Mouse (Mus musculus) forebrain, embryonic 14.5 days (tissue): Measurements from ENCODE around the gene Fgd4. TPM values are rescaled to one million over a fixed set of nuclear protein-coding genes. Genes with fewer than 3 reads are reported as not detected.
"Not testable (repeated sequence)": the region's sequence is repeated elsewhere in the genome, so short reads cannot be mapped to it uniquely, and the experiment has no call there.

Experiments
- ATAC-seq: fragments of 200-750 bp; cut with Nextera tagmentation; 2 replicates; pipeline ENCODE4 v1.8.0; 2017; ENCODE audit warnings: mild to moderate bottlenecking, moderate library complexity
- DNase-seq: peaks from one replicate; pipeline ENCODE4 v3.0.0-alpha.2; 2015; ENCODE audit warnings: low spot score
- H3K27ac ChIP-seq: fragments of 300-500 bp; sonication (generic); 2 replicates; pipeline ENCODE4 v1.5.1; 2014; ENCODE audit warnings: low read depth, mild to moderate bottlenecking, control low read depth, low read length, moderate library complexity
- H3K27me3 ChIP-seq: fragments of 300-500 bp; sonication (generic); replicated peaks from 2 replicates; pipeline ENCODE4 v1.6.1; 2014; ENCODE audit warnings: low read length, control low read depth, mixed read lengths; ENCODE audit not compliant: control insufficient read depth, insufficient read depth
- H3K36me3 ChIP-seq: fragments of 300-500 bp; sonication (generic); 2 replicates; pipeline ENCODE4 v1.6.1; 2014; ENCODE audit warnings: low read length, control low read depth; ENCODE audit not compliant: control insufficient read depth, insufficient read depth
- H3K4me1 ChIP-seq: fragments of 300-500 bp; sonication (generic); 2 replicates; pipeline ENCODE4 v1.6.1; 2014; ENCODE audit warnings: antibody characterized with exemption, low read length, control low read depth; ENCODE audit not compliant: control insufficient read depth, insufficient read depth
- H3K4me2 ChIP-seq: fragments of 300-500 bp; sonication (generic); 2 replicates; pipeline ENCODE4 v1.6.1; 2014; ENCODE audit warnings: mild to moderate bottlenecking, control low read depth, low read length
- H3K4me3 ChIP-seq: fragments of 300-500 bp; sonication (generic); 2 replicates; pipeline ENCODE4 v1.5.1; 2014; ENCODE audit warnings: low read depth, low read length, control low read depth
- H3K9ac ChIP-seq: fragments of 300-500 bp; sonication (generic); 2 replicates; pipeline ENCODE4 v1.6.1; 2014; ENCODE audit warnings: mild to moderate bottlenecking, low read length, control low read depth, moderate library complexity
- H3K9me3 ChIP-seq: fragments of 300-500 bp; sonication (generic); replicated peaks from 2 replicates; pipeline ENCODE4 v1.6.1; 2016; ENCODE audit warnings: low read length, control low read depth, mixed read lengths; ENCODE audit not compliant: control insufficient read depth
- WGBS: fragments of 180-500 bp; shearing (Covaris S2); extraction: QIAGEN DNeasy Blood & Tissue Kit; methylation state at CpG from one replicate; pipeline ENCODE4 v1.1.7; 2014; 5-methylcytosine and 5-hydroxymethylcytosine counted together
- polyA plus RNA-seq: library from polyadenylated mRNA; unstranded; fragments of >200 nt; fragmentation: Nextera tagmentation; extraction: Ambion mirVana; gene quantifications from 2 replicates; pipeline ENCODE4 v1.2.1, GENCODE M21; 2014

Gene Fgd4
- polyA plus RNA-seq, 1 experiment from 2014 or later: 23.6 TPM

DNA sequence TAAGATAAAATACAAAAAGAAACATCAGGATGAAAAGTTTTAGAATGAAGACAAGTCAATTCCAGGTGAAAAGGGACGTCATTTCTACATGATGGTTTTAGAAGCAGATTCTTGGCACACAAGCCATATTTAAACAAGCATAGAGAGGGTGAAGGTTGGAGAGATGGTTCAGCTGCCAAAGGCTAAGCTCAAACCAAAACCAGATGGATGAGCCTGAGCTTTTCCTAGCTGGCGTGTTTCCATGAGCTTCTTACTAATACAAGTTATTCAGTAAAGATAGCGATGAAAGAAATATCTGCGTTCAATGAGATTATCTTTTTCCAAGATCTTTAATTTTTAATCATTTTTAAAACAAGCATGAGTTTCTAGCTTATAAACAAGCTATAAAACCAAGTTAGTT lies 115.7 kb downstream of the Fgd4 start:
- no peak overlapping the region for H3K4me2 ChIP-seq
- H3K27me3 ChIP-seq: no peaks in the 10 kb centered on the region
- no peaks in the 10 kb centered on the region for H3K9me3 ChIP-seq
- no peak overlapping the region for H3K4me3 ChIP-seq
- H3K27ac ChIP-seq: no peak overlapping the region
- 90% methylated on average over 4 of the region's 4 CpGs for WGBS
- peaks cover 20% of the 10 kb centered on the region for H3K36me3 ChIP-seq
- DNase-seq (no peak), ATAC-seq (no peak)
- no peaks in the 10 kb centered on the region for H3K4me1 ChIP-seq
- no peak overlapping the region for H3K9ac ChIP-seq

DNA sequence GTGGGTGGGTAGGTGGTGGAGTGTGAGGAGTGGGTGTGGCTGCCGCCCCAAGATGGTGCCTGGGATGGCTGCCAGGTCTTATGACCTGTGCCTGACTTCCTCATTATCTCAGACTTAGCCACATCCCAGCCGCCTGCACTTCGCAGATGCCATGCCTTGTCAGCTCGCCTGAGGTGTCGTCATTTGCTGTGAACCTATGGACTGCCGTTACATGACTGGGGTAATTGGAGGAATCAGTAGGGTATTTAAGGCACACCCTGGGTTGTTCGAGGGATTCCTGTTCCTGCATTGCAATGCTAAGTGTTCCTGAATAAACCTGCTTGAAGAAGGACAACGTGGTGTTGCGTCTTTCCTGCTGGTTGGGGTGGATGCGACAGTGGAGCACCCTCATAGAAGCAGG lies 126.9 kb downstream of the Fgd4 start:
- not testable (repeated sequence) for H3K4me1 ChIP-seq, H3K9ac ChIP-seq, H3K27me3 ChIP-seq, ATAC-seq, DNase-seq, H3K4me2 ChIP-seq, H3K4me3 ChIP-seq, H3K9me3 ChIP-seq, H3K27ac ChIP-seq
- WGBS: 88% methylated on average over 10 of the region's 10 CpGs
- H3K36me3 ChIP-seq: peaks cover 48% of the 10 kb centered on the region

DNA sequence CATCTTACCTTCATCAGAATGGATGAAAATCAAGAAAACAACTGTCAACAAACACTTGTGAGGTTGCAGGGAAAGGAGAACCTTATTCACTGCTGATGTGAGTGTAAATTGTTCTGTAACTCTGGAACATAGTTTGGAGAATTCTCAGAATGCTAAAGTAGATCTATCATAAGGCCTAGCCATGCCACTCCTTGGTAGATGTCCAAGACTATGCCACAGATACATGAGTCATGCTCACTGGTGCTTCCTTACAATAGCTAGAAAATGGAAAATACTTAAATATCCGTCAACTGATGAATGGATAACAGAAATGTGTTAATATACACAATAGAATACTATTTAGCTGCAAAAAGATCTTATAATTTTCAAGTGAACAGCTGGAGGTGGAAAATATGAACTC lies 150.3 kb downstream of the Fgd4 start:
- H3K9ac ChIP-seq: no peak overlapping the region
- no peaks in the 10 kb centered on the region for H3K27me3 ChIP-seq
- no peak overlapping the region for H3K27ac ChIP-seq
- no peaks in the 10 kb centered on the region for H3K9me3 ChIP-seq
- no peak overlapping the region for H3K4me2 ChIP-seq
- ATAC-seq (no peak), DNase-seq (no peak)
- 95% methylated on average over 1 of the region's 1 CpGs for WGBS
- H3K4me1 ChIP-seq: no peaks in the 10 kb centered on the region
- peaks cover 25% of the 10 kb centered on the region for H3K36me3 ChIP-seq
- H3K4me3 ChIP-seq: no peak overlapping the region

DNA sequence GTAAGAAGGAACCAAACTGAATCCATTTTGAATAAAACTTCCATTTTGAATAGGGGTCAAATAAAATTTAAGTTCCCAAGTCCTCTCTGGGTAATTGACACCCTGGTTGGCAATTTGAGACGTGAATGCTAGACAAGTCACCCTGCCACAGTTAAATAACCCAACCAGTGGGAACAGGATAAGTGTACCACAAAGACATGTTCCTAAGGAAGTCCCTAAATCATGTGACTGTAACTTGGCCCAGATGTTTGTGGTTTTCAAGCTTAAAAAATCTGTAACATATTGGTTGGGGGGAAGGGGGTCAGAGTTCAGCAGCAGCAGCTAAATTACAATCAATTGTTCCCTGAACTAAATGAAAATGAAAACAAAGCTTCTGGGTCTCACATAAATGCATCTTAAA lies 161.9 kb downstream of the Fgd4 start:
- peaks cover 24% of the 10 kb centered on the region for H3K36me3 ChIP-seq
- H3K4me3 ChIP-seq: no peak overlapping the region
- DNase-seq (no peak), ATAC-seq (no peak)
- no peak overlapping the region for H3K9ac ChIP-seq
- no peak overlapping the region for H3K4me2 ChIP-seq
- H3K27ac ChIP-seq: no peak overlapping the region
- WGBS: 82% methylated on average over 1 of the region's 1 CpGs
- H3K27me3 ChIP-seq: no peaks in the 10 kb centered on the region
- H3K9me3 ChIP-seq: no peaks in the 10 kb centered on the region
- no peaks in the 10 kb centered on the region for H3K4me1 ChIP-seq

DNA sequence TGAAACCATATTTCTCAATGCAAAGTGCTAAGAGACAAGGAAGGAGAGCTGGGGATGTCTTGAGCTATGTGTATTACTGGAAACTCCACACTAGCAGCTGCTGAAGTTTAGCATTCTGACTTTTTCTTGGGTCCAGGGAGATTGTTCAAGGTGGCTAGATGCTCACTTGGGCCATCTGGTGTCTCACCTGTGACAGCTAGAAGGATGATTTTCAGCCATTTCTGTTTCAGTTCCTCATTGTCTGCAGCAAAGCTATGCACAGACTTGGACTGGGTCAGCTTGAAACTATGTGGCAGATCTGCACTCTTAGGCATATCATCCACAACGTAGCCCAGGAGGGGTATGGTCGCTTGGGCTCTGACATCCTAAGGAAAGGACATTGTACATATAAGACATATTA lies 177.9 kb downstream of the Fgd4 start:
- no peak for ATAC-seq
- peaks cover 32% of the 10 kb centered on the region for H3K36me3 ChIP-seq
- WGBS: 100% methylated on average over 2 of the region's 2 CpGs

DNA sequence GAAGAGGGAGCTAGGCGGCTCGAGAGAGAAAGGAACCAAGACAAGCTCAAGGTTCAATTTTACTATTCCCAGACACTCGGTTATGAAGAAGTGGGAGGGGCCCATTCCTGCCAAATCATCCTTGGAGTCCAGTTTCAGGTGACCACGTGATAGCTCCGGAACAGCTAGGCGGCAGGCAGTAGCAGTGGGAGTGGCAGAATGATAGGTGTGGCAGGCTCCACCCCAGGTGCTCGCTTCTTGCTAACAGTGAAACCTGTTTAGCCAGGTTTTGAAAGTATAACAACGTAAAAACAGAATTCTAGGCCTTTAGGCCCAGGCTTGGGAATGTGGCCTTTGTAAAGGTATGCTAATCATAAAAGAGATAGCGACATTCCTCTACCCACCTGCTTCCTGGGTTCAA lies 233.1 kb downstream of the Fgd4 start:
- DNase-seq, H3K36me3 ChIP-seq, H3K9me3 ChIP-seq, H3K9ac ChIP-seq, H3K27ac ChIP-seq, ATAC-seq, H3K4me1 ChIP-seq, H3K27me3 ChIP-seq, H3K4me2 ChIP-seq, H3K4me3 ChIP-seq: not testable (repeated sequence)
- WGBS: 75% methylated on average over 8 of the region's 9 CpGs

More for the DNA sequence above, 177.9 kb downstream of the Fgd4 start:
- no peaks in the 10 kb centered on the region for H3K4me1 ChIP-seq
- no peak overlapping the region for H3K27ac ChIP-seq
- H3K9me3 ChIP-seq: no peaks in the 10 kb centered on the region
- H3K4me3 ChIP-seq: no peak overlapping the region
- no peaks in the 10 kb centered on the region for H3K27me3 ChIP-seq
- DNase-seq: no peak
- H3K4me2 ChIP-seq: no peak overlapping the region
- no peak overlapping the region for H3K9ac ChIP-seq

Other genes starting within 250 kb of the Fgd4 start
- gene Dnm1l, start 241.6 kb downstream of the Fgd4 start, polyA plus RNA-seq: 75.9 and 86.7 TPM in 2 replicates
- gene Olfr19, start 75.9 kb upstream of the Fgd4 start, polyA plus RNA-seq: not detected in 2 replicates
- gene Spag6l, start 228.9 kb upstream of the Fgd4 start, polyA plus RNA-seq: 10.8 and 12.7 TPM in 2 replicates